Mouse (Mus musculus) lung, adult 2 months (tissue): ENCODE data around the gene Gm20671. TPM values are rescaled to one million over a fixed set of nuclear protein-coding genes. Genes with fewer than 3 reads are reported as not detected.
A peak's percentile ranks its signal among the peaks of the same experiment; 100 is the strongest.
"Not testable (repeated sequence)": the region's sequence is repeated elsewhere in the genome, so short reads cannot be mapped to it uniquely, and the experiment has no call there.

Source experiments
- DNase-seq: peaks from one replicate; pipeline ENCODE4 v3.0.0; 2022
- H3K4me1 ChIP-seq: fragments of 200-500 bp; 2 replicates; pipeline ENCODE4 v1.6.1; 2011; ENCODE audit warnings: low read length; ENCODE audit not compliant: control insufficient read depth, insufficient read depth
- H3K4me3 ChIP-seq: fragments of 200-500 bp; replicated peaks from 2 replicates; pipeline ENCODE3; 2011; ENCODE audit warnings: low read depth, mild to moderate bottlenecking, control low read depth, low read length; ENCODE audit errors: extremely low read depth
- CTCF ChIP-seq: fragments of 200-500 bp; IDR thresholded peaks from 2 replicates; pipeline ENCODE4 v1.5.1; 2011; ENCODE audit warnings: mild to moderate bottlenecking, low read length, control low read depth; ENCODE audit not compliant: insufficient read depth
- POLR2A ChIP-seq: fragments of 200-500 bp; IDR thresholded peaks from 2 replicates; pipeline ENCODE4 v1.6.1; 2011; ENCODE audit warnings: low read depth, mild to moderate bottlenecking, control low read depth, low read length, borderline replicate concordance; ENCODE audit errors: extremely low read depth
- WGBS: fragments of 180-500 bp; shearing (Covaris S2); methylation state at CpG from one replicate; pipeline ENCODE4 v1.1.7; 2018; 5-methylcytosine and 5-hydroxymethylcytosine counted together
- polyA plus RNA-seq: library from polyadenylated mRNA; depleted of rRNA; stranded (reverse); fragments of >200 nt; gene quantifications from 2 replicates; pipeline ENCODE4 v1.2.3, GENCODE M21; 2012

The Gm20671 gene
- polyA plus RNA-seq, 1 experiment: 12.4 TPM

- H3K4me3 ChIP-seq: no peak overlapping the region
- DNase-seq: no peak
- peaks cover 7% of the 10 kb centered on the region for H3K4me1 ChIP-seq
- TF ChIP-seq CTCF: no peak
- TF ChIP-seq POLR2A: no peak
- WGBS: 64% methylated on average over 2 of the region's 2 CpGs
Measured at GRCm38 (mm10) chr5:32759662-32760061, 67.2 kb downstream of the Gm20671 start.

- TF ChIP-seq CTCF: no peak
- no peak for TF ChIP-seq POLR2A
- WGBS: 87% methylated on average over 8 of the region's 8 CpGs
- DNase-seq: no peak
Measured at GRCm38 (mm10) chr5:32756141-32756540, 70.8 kb downstream of the Gm20671 start.

GRCm38 (mm10) chr5:32751736-32752135 lies 75.2 kb downstream of the Gm20671 start:
- H3K4me1 ChIP-seq: peaks cover 4% of the 10 kb centered on the region; the same call in 1 of the 2 replicates
- TF ChIP-seq CTCF: no peak
- TF ChIP-seq POLR2A: no peak
- 35% methylated on average over 2 of the region's 2 CpGs for WGBS

More at GRCm38 (mm10) chr5:32756141-32756540, 70.8 kb downstream of the Gm20671 start:
- no peak overlapping the region for H3K4me3 ChIP-seq
- H3K4me1 ChIP-seq: no peaks in the 10 kb centered on the region

GRCm38 (mm10) chr5:32748936-32749335 lies 78.0 kb downstream of the Gm20671 start:
- WGBS: 76% methylated on average over 6 of the region's 6 CpGs
- no peak for DNase-seq
- no peak overlapping the region for H3K4me3 ChIP-seq
- H3K4me1 ChIP-seq: peaks cover 7% of the 10 kb centered on the region; the same call in 1 of the 2 replicates
- TF ChIP-seq CTCF: no peak
- TF ChIP-seq POLR2A: no peak

More at GRCm38 (mm10) chr5:32751736-32752135, 75.2 kb downstream of the Gm20671 start:
- DNase-seq: no peak
- no peak overlapping the region for H3K4me3 ChIP-seq

GRCm38 (mm10) chr5:32747650-32748375 lies 79.1 kb downstream of the Gm20671 start:
- WGBS: 54% methylated on average over 6 of the region's 6 CpGs
- DNase-seq: peak; percentile 56
- Histone ChIP-seq H3K4me1 (peaks cover 7% of the 10 kb centered on the region; the same call in 1 of the 2 replicates), H3K4me3 (no peak overlapping the region)
- TF ChIP-seq POLR2A (no peak), CTCF (peak; percentile 91)

- TF ChIP-seq POLR2A: peak; percentile 89; the same call in 1 of the 2 replicates
- no peak for TF ChIP-seq CTCF
- H3K4me3 ChIP-seq: peak overlapping the region; percentile 74
- WGBS: 7% methylated on average over 10 of the region's 10 CpGs
- DNase-seq: peak; percentile 80
- peaks cover 7% of the 10 kb centered on the region; the same call in 1 of the 2 replicates for H3K4me1 ChIP-seq
Measured at GRCm38 (mm10) chr5:32745705-32746655, 80.9 kb downstream of the Gm20671 start.

- peak; percentile 57 for DNase-seq
- H3K4me1 ChIP-seq: peaks cover 5% of the 10 kb centered on the region; the same call in 1 of the 2 replicates
- no peak overlapping the region for H3K4me3 ChIP-seq
- WGBS: 50% methylated on average over 9 of the region's 9 CpGs
- TF ChIP-seq POLR2A (peak; percentile 41; the same call in 1 of the 2 replicates), CTCF (peak; percentile 40; the same call in 1 of the 2 replicates)
Measured at GRCm38 (mm10) chr5:32742149-32742548, 84.8 kb downstream of the Gm20671 start.

GRCm38 (mm10) chr5:32741377-32741776 lies 85.5 kb downstream of the Gm20671 start:
- WGBS: 61% methylated on average over 4 of the region's 4 CpGs
- not testable (repeated sequence) for DNase-seq, H3K4me1 ChIP-seq, H3K4me3 ChIP-seq

- H3K4me3 ChIP-seq, DNase-seq, H3K4me1 ChIP-seq: not testable (repeated sequence)
- 78% methylated on average over 8 of the region's 8 CpGs for WGBS
Measured at GRCm38 (mm10) chr5:32740850-32741249, 86.1 kb downstream of the Gm20671 start.
